In genomic region chr19:55158606-55159005, GRCm38 (mm10) we compare ENCODE assay signal across 29 mouse cellular contexts. TPM values are rescaled to one million over a fixed set of nuclear protein-coding genes. Genes with fewer than 3 reads are reported as not detected.
DNase-seq lines count a peak whose midpoint lies in the region; ATAC-seq and TF ChIP-seq lines count a peak whose summit lies in the region.
"Had no signal": no experiment of that assay in that cellular context is flagged by ENCODE, and none has a peak within 500 bp of the region (broad histone marks: within the 10 kb centered on the region; RNA-seq: fewer than 3 reads in every experiment).

No protein-coding gene starts in this region.

- TF ChIP-seq POLR2A in testis, adult 2 months (IDR thresholded peaks at IDR 0.05; ENCODE audit: control insufficient read depth, low read depth, low read length) = no peak

- WGBS in forebrain, embryonic 14.5 days = 58% methylated on average over 8 of the region's 8 CpGs
- 57% methylated on average over 8 of the region's 8 CpGs for WGBS in forebrain, postnatal 0 days
- WGBS in midbrain, embryonic 14.5 days = 67% methylated on average over 8 of the region's 8 CpGs
- 65% methylated on average over 8 of the region's 8 CpGs for WGBS in midbrain, embryonic 13.5 days

- H3K4me1 ChIP-seq in forebrain, embryonic 14.5 days (ENCODE audit: control insufficient read depth, insufficient read depth, low read length) = no peaks in the 10 kb centered on the region
- no peaks in the 10 kb centered on the region for H3K4me1 ChIP-seq in forebrain, postnatal 0 days (ENCODE audit: insufficient read depth)
- H3K4me1 ChIP-seq in midbrain, embryonic 14.5 days (ENCODE audit: control insufficient read depth, insufficient read depth, low read length) = no peaks in the 10 kb centered on the region
- H3K4me1 ChIP-seq in midbrain, embryonic 13.5 days (replicated peaks) = no peaks in the 10 kb centered on the region
- H3K4me1 ChIP-seq in testis, adult 2 months (ENCODE audit: control insufficient read depth, insufficient read depth, low read length) = no peaks in the 10 kb centered on the region
- H3K4me1 ChIP-seq: forebrain, embryonic 13.5 days; limb, embryonic 12.5 days; liver, embryonic 13.5 days; neural tube, embryonic 12.5 days; stomach, embryonic 15.5 days had no signal

- no peak overlapping the region for H3K27ac ChIP-seq in forebrain, embryonic 14.5 days (ENCODE audit: low read depth, low read length)
- H3K27ac ChIP-seq in forebrain, postnatal 0 days (ENCODE audit: low read depth, low read length) = no peak overlapping the region
- no peak overlapping the region; the same call in 1 of the 2 replicates for H3K27ac ChIP-seq in midbrain, embryonic 14.5 days (replicated peaks; ENCODE audit: low read depth, low read length)
- H3K27ac ChIP-seq in midbrain, embryonic 13.5 days = no peak overlapping the region
- peak overlapping the region; percentile 70 for H3K27ac ChIP-seq in testis, adult 2 months (ENCODE audit: control insufficient read depth, insufficient read depth, low read depth, low read length)
- H3K27ac ChIP-seq: forebrain, embryonic 13.5 days; limb, embryonic 12.5 days; liver, embryonic 13.5 days; lung, embryonic 15.5 days; neural tube, embryonic 12.5 days; stomach, embryonic 15.5 days had no signal

- DNase-seq in forebrain, embryonic 14.5 days (ENCODE audit: low spot score) = peak; percentile 8
- no peak for DNase-seq in forebrain, postnatal 0 days
- DNase-seq in midbrain, embryonic 14.5 days = peak; percentile 12
- DNase-seq in adrenal gland, postnatal 36 days = peak; percentile 74 to 77
- DNase-seq in natural killer cell, adult 2 months (ENCODE audit: low spot score in 2 of 2) = no peak
- DNase-seq in gastrocnemius, postnatal 4 days (ENCODE audit: low spot score in 2 of 2) = no peak
- DNase-seq: cerebellum, adult 11-12 months; cerebellum, postnatal 25 days; heart, adult 18-20 months; kidney, adult 8-10 months; kidney, postnatal 36 days; liver, embryonic 13.5 days; retina, postnatal 1 day; spleen, adult 18-20 months; thymus, postnatal 25 days had no signal

- H3K27me3 ChIP-seq in forebrain, embryonic 14.5 days (replicated peaks; ENCODE audit: control insufficient read depth, insufficient read depth, low read length) = no peaks in the 10 kb centered on the region
- H3K27me3 ChIP-seq in forebrain, postnatal 0 days (ENCODE audit: insufficient read depth, low read length) = no peaks in the 10 kb centered on the region
- H3K27me3 ChIP-seq in midbrain, embryonic 14.5 days (ENCODE audit: control insufficient read depth, insufficient read depth, low read length) = no peaks in the 10 kb centered on the region
- H3K27me3 ChIP-seq in midbrain, embryonic 13.5 days = no peaks in the 10 kb centered on the region
- no peaks in the 10 kb centered on the region for H3K27me3 ChIP-seq in testis, adult 2 months (ENCODE audit: control insufficient read depth, insufficient read depth, low read length)
- H3K27me3 ChIP-seq: CH12.LX; forebrain, embryonic 13.5 days; limb, embryonic 12.5 days; liver, embryonic 13.5 days; neural tube, embryonic 12.5 days; stomach, embryonic 15.5 days had no signal

- H3K9me3 ChIP-seq in forebrain, embryonic 14.5 days (replicated peaks; ENCODE audit: control insufficient read depth, low read length) = no peaks in the 10 kb centered on the region
- no peaks in the 10 kb centered on the region for H3K9me3 ChIP-seq in forebrain, postnatal 0 days (ENCODE audit: low read length)
- no peaks in the 10 kb centered on the region for H3K9me3 ChIP-seq in midbrain, embryonic 14.5 days (ENCODE audit: control insufficient read depth, low read length)
- H3K9me3 ChIP-seq in midbrain, embryonic 13.5 days = no peaks in the 10 kb centered on the region
- H3K9me3 ChIP-seq: forebrain, embryonic 13.5 days; limb, embryonic 12.5 days; liver, embryonic 13.5 days; lung, embryonic 15.5 days; neural tube, embryonic 12.5 days; stomach, embryonic 15.5 days had no signal

- H3K9ac ChIP-seq in forebrain, embryonic 14.5 days (ENCODE audit: low read length) = no peak overlapping the region
- no peak overlapping the region for H3K9ac ChIP-seq in forebrain, postnatal 0 days
- H3K9ac ChIP-seq in midbrain, embryonic 14.5 days (replicated peaks; ENCODE audit: low read length) = no peak overlapping the region
- H3K9ac ChIP-seq in midbrain, embryonic 13.5 days (replicated peaks) = no peak overlapping the region
- H3K9ac ChIP-seq: forebrain, embryonic 13.5 days; limb, embryonic 12.5 days; liver, embryonic 13.5 days; lung, embryonic 15.5 days; neural tube, embryonic 12.5 days; stomach, embryonic 15.5 days had no signal

- no peak overlapping the region for H3K4me3 ChIP-seq in forebrain, embryonic 14.5 days (ENCODE audit: low read depth, low read length)
- no peak overlapping the region for H3K4me3 ChIP-seq in forebrain, postnatal 0 days (ENCODE audit: low read depth, low read length)
- H3K4me3 ChIP-seq in midbrain, embryonic 14.5 days (replicated peaks; ENCODE audit: low read depth, low read length) = no peak overlapping the region
- no peak overlapping the region for H3K4me3 ChIP-seq in midbrain, embryonic 13.5 days (replicated peaks)
- H3K4me3 ChIP-seq in testis, adult 2 months (ENCODE audit: control insufficient read depth, low read depth, low read length) = no peak overlapping the region
- H3K4me3 ChIP-seq: forebrain, embryonic 13.5 days; limb, embryonic 12.5 days; liver, embryonic 13.5 days; lung, embryonic 15.5 days; neural tube, embryonic 12.5 days; stomach, embryonic 15.5 days had no signal

- no peak for ATAC-seq in forebrain, embryonic 14.5 days
- ATAC-seq in forebrain, postnatal 0 days = no peak
- no peak for ATAC-seq in midbrain, embryonic 14.5 days (ENCODE audit: low FRiP score, low TSS enrichment)
- no peak for ATAC-seq in midbrain, embryonic 13.5 days
- ATAC-seq: forebrain, embryonic 13.5 days; inflammation-experienced regulatory T-cells, adult 6 months; midbrain, embryonic 16.5 days had no signal

- no peak overlapping the region for H3K4me2 ChIP-seq in forebrain, embryonic 14.5 days (ENCODE audit: low read length)
- no peak overlapping the region for H3K4me2 ChIP-seq in forebrain, postnatal 0 days (ENCODE audit: low read depth)
- H3K4me2 ChIP-seq in midbrain, embryonic 14.5 days (ENCODE audit: low read length) = no peak overlapping the region
- H3K4me2 ChIP-seq in midbrain, embryonic 13.5 days (replicated peaks) = no peak overlapping the region
- H3K4me2 ChIP-seq: forebrain, embryonic 13.5 days; limb, embryonic 12.5 days; liver, embryonic 13.5 days; lung, embryonic 15.5 days; neural tube, embryonic 12.5 days; stomach, embryonic 15.5 days had no signal

- no peaks in the 10 kb centered on the region for H3K36me3 ChIP-seq in forebrain, embryonic 14.5 days (ENCODE audit: control insufficient read depth, insufficient read depth, low read length)
- no peaks in the 10 kb centered on the region for H3K36me3 ChIP-seq in forebrain, postnatal 0 days (ENCODE audit: insufficient read depth)
- H3K36me3 ChIP-seq in midbrain, embryonic 14.5 days (ENCODE audit: control insufficient read depth, insufficient read depth, low read length) = no peaks in the 10 kb centered on the region
- H3K36me3 ChIP-seq in midbrain, embryonic 13.5 days = no peaks in the 10 kb centered on the region
- no peaks in the 10 kb centered on the region for H3K36me3 ChIP-seq in testis, adult 2 months (ENCODE audit: control insufficient read depth, insufficient read depth, low read length)
- H3K36me3 ChIP-seq: limb, embryonic 12.5 days; liver, embryonic 13.5 days; lung, embryonic 15.5 days; neural tube, embryonic 12.5 days; stomach, embryonic 15.5 days had no signal

- no peak for TF ChIP-seq CTCF in forebrain, postnatal 0 days (IDR thresholded peaks at IDR 0.05; ENCODE audit: low read depth)
- TF ChIP-seq CTCF in testis, adult 2 months (IDR thresholded peaks at IDR 0.05; ENCODE audit: control insufficient read depth, insufficient read depth, insufficient replicate concordance, low read depth, low read length) = no peak

RNA-seq across cellular contexts. Expression of gene Tectb, which starts 21.9 kb away (rescaled TPM):
- 0.24 TPM in 1 of 2 replicates, not detected in the other for polyA plus RNA-seq in forebrain, embryonic 14.5 days (2014; fragmentation: Nextera tagmentation; extraction: Ambion mirVana)
- total RNA-seq in forebrain, postnatal 0 days (2014; rRNA removed) = 0.46 TPM in 1 of 2 replicates, not detected in the other
- 0.16 and 0.20 TPM in 2 replicates for polyA plus RNA-seq in forebrain, postnatal 0 days (2015; fragmentation: Nextera tagmentation; extraction: Ambion mirVana)
- polyA plus RNA-seq in midbrain, embryonic 14.5 days (2014; fragmentation: Nextera tagmentation; extraction: Ambion mirVana) = 0.65 and 0.68 TPM in 2 replicates
- polyA plus RNA-seq in midbrain, embryonic 13.5 days (2015; fragmentation: Nextera tagmentation; extraction: Ambion mirVana) = 0.30 and 0.83 TPM in 2 replicates
- total RNA-seq in adrenal gland, postnatal 36 days (2021) = 1 to 10 TPM in 1 of 2 experiments, under 1 TPM in 1; 0.40 to 1.2 TPM
- polyA plus RNA-seq in testis, adult 2 months (2012; rRNA removed) = 0.14 and 0.30 TPM in 2 replicates
- total RNA-seq in gastrocnemius, postnatal 4 days (2021) = under 1 TPM; 0.22 to 0.29 TPM
- total RNA-seq: CH12.LX; gastrocnemius, adult 18-20 months; megakaryocyte progenitor cell, adult 5-6 weeks had no signal
- polyA plus RNA-seq: heart, embryonic 14.5 days; hindbrain, embryonic 11.5 days; inflammation-experienced regulatory T-cells, adult 6 months; limb, embryonic 12.5 days; liver, embryonic 13.5 days; lung, embryonic 15.5 days; neural tube, embryonic 12.5 days; stomach, embryonic 15.5 days had no signal

RNA-seq across cellular contexts. Expression of gene Gpam, which starts 31.6 kb away (rescaled TPM):
- polyA plus RNA-seq in forebrain, embryonic 14.5 days (2014; fragmentation: Nextera tagmentation; extraction: Ambion mirVana) = 17.2 and 21.5 TPM in 2 replicates
- total RNA-seq in forebrain, postnatal 0 days (2014; rRNA removed) = 58.6 and 61.4 TPM in 2 replicates
- polyA plus RNA-seq in forebrain, postnatal 0 days (2015; fragmentation: Nextera tagmentation; extraction: Ambion mirVana) = 15.8 and 20.6 TPM in 2 replicates
- 19.3 and 28.7 TPM in 2 replicates for polyA plus RNA-seq in midbrain, embryonic 14.5 days (2014; fragmentation: Nextera tagmentation; extraction: Ambion mirVana)
- polyA plus RNA-seq in midbrain, embryonic 13.5 days (2015; fragmentation: Nextera tagmentation; extraction: Ambion mirVana) = 21.7 and 21.8 TPM in 2 replicates
- 100 to 1,000 TPM; 183 to 606 TPM for total RNA-seq in adrenal gland, postnatal 36 days (2021)
- polyA plus RNA-seq in testis, adult 2 months (2012; rRNA removed) = 8.0 and 9.3 TPM in 2 replicates
- 10 to 100 TPM; 67.6 to 79.1 TPM for total RNA-seq in gastrocnemius, postnatal 4 days (2021)

Comparison
In these comparisons a context has a peak if more than half of its experiments do, and no peak if none do; other contexts are left out.
1. DNase-seq: peak in forebrain, embryonic 14.5 days (single experiment), midbrain, embryonic 14.5 days (single experiment) and adrenal gland, postnatal 36 days (2 of 2); none in forebrain, postnatal 0 days (single experiment), natural killer cell, adult 2 months (0 of 2) and gastrocnemius, postnatal 4 days (0 of 2).